Mouse (Mus musculus): ENCODE data around the gene Gm37240.

- TF ChIP-seq POLR2A (IDR thresholded peaks at IDR 0.05; ENCODE audit: insufficient read depth, low read depth, low read length) (no peak), CTCF (IDR thresholded peaks at IDR 0.05; ENCODE audit: insufficient read depth, low read depth, low read length) (no peak)
Measured at GRCm38 (mm10) chr3:85478731-85479130, 408.6 kb downstream of the Gm37240 start.

Data from olfactory bulb, adult 2 months (tissue).